Mouse (Mus musculus): ENCODE measurements at regions not wholly inside any gene's neighbourhood (a gene's known extent, or its start where the extent isn't known, plus 50 kb on each side); places are given as distances from the start of the nearest gene placed in this dataset.

DNA sequence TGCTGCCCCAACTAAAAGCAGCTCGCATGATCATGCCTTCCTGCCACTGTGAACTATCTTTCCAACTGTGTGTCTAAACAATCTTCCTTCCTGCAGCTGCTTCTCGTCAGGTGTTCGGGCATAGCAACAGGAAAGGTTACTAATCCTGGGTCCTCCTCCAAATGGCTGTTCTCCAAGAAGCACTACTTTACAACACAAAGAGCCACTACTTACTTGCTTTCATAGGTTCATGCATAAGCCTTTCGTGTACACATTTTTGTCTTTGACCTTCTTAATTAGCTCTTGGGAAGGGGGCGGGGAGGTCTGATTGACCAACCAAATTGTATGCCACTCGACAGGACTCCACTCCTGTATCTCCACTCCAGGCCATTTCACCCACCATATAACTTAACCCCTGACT is 61.4 kb upstream of the Rad23b start:
- Histone ChIP-seq H3K4me1 (ENCODE audit: control insufficient read depth, insufficient read depth, insufficient read length, low read length) (no peaks in the 10 kb centered on the region; the same call in 1 of the 2 replicates), H3K27me3 (ENCODE audit: control insufficient read depth, insufficient read depth, low read length) (no peaks in the 10 kb centered on the region), H3K4me3 (ENCODE audit: low read depth, low read length) (no peak overlapping the region), H3K36me3 (ENCODE audit: control insufficient read depth, insufficient read depth, low read length) (no peaks in the 10 kb centered on the region), H3K27ac (ENCODE audit: insufficient read depth, low read depth, low read length) (no peak overlapping the region)
- TF ChIP-seq CTCF (IDR thresholded peaks at IDR 0.05; ENCODE audit: extremely low read depth, insufficient read length, insufficient replicate concordance, low read depth, low read length), result no peak
- TF ChIP-seq POLR2A (IDR thresholded peaks at IDR 0.05; ENCODE audit: low read depth, low read length), result no peak
- 49% methylated on average over 6 of the region's 6 CpGs for WGBS

DNA sequence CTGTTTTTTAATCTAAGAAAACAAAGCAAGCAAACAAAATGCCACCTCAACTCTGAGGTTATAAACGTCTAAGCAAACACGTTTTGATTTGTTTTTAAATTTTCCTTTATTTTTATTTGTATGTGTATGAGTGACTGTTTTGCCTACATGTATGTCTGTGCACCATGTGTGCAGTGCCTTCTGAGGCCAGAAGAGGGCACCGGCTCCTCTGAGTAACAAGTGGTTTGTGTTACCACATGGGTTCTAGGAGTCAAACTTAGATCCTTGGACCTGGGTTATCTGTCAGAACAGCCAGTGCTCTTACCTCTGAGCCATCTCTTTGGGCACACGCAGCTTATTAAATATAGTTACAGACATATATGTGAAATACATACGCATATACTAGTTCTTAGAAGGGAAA is 57.6 kb upstream of the Rad23b start:
- 85% methylated on average over 5 of the region's 5 CpGs for WGBS
- no peak overlapping the region for H3K27ac ChIP-seq (ENCODE audit: insufficient read depth, low read depth, low read length)
- no peaks in the 10 kb centered on the region; the same call in 1 of the 2 replicates for H3K4me1 ChIP-seq (ENCODE audit: control insufficient read depth, insufficient read depth, insufficient read length, low read length)
- H3K27me3 ChIP-seq (ENCODE audit: control insufficient read depth, insufficient read depth, low read length), result peaks cover 5% of the 10 kb centered on the region; the same call in 1 of the 2 replicates
- no peaks in the 10 kb centered on the region for H3K36me3 ChIP-seq (ENCODE audit: control insufficient read depth, insufficient read depth, low read length)
- TF ChIP-seq CTCF (IDR thresholded peaks at IDR 0.05; ENCODE audit: extremely low read depth, insufficient read length, insufficient replicate concordance, low read depth, low read length) (peak; percentile 40; the same call in 1 of the 2 replicates), POLR2A (IDR thresholded peaks at IDR 0.05; ENCODE audit: low read depth, low read length) (no peak)
- no peak overlapping the region for H3K4me3 ChIP-seq (ENCODE audit: low read depth, low read length)

DNA sequence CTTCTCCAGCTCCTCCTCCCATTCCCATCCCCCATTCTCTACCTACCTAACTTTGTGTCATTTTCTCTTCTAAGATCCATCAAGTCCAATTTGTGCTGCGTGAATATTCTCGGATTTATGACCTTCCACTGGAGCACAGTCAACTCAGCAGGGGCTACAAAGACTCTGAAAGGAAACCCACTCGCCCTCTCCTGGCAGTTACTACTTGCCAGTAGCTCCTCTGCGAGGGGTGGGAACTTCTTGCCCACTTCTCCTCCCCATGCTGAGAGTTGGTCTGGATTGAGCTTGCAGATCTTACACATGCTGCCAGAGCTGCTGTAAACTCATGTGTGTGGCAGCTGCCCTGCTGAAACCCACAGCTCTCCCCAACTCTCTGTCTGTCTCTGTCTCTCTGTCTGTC is 57.1 kb upstream of the Rad23b start:
- WGBS, result 67% methylated on average over 4 of the region's 4 CpGs
- Histone ChIP-seq H3K36me3 (ENCODE audit: control insufficient read depth, insufficient read depth, low read length) (no peaks in the 10 kb centered on the region), H3K4me3 (ENCODE audit: low read depth, low read length) (no peak overlapping the region), H3K27ac (ENCODE audit: insufficient read depth, low read depth, low read length) (no peak overlapping the region), H3K4me1 (ENCODE audit: control insufficient read depth, insufficient read depth, insufficient read length, low read length) (no peaks in the 10 kb centered on the region; the same call in 1 of the 2 replicates), H3K27me3 (ENCODE audit: control insufficient read depth, insufficient read depth, low read length) (peaks cover 5% of the 10 kb centered on the region; the same call in 1 of the 2 replicates)
- TF ChIP-seq CTCF (IDR thresholded peaks at IDR 0.05; ENCODE audit: extremely low read depth, insufficient read length, insufficient replicate concordance, low read depth, low read length) (no peak), POLR2A (IDR thresholded peaks at IDR 0.05; ENCODE audit: low read depth, low read length) (no peak)

DNA sequence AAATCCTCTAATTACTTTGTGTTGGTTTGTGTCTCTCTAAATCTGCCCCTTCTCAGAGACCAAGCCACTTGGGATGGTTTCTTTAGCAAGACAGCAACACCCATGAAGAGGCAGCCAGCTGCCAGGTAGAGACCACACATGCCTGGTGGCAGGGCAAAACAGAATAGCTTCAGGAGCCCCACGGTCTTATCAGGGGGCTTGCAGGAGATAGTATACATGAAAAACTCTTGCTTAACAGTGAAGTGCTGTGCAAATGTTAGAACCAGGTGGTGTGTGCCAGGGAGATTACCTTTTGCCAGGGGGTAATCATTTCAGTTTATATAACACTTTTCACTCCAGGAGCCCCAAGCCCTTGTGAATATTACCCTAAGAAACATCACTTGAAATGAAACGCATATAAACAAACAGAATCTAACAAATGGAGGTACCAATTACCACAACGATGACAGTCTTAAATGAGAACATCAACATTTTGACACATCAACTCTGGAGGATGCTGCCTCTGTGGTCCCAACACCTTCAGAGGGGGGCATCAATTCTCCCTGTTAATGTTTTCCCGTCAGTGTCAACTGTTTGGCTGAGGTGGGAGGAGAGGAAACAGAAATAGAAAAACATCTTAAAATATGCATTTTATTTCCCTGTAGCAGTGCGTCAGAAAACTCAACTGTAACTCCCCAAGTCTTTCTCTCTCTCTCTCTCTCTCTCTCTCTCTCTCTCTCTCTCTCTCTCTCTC is 56.3 kb upstream of the Rad23b start:
- TF ChIP-seq POLR2A (IDR thresholded peaks at IDR 0.05; ENCODE audit: low read depth, low read length), result no peak
- TF ChIP-seq CTCF (IDR thresholded peaks at IDR 0.05; ENCODE audit: extremely low read depth, insufficient read length, insufficient replicate concordance, low read depth, low read length), result no peak
- Histone ChIP-seq H3K36me3 (ENCODE audit: control insufficient read depth, insufficient read depth, low read length) (no peaks in the 10 kb centered on the region), H3K4me1 (ENCODE audit: control insufficient read depth, insufficient read depth, insufficient read length, low read length) (no peaks in the 10 kb centered on the region), H3K4me3 (ENCODE audit: low read depth, low read length) (no peak overlapping the region), H3K27ac (ENCODE audit: insufficient read depth, low read depth, low read length) (no peak overlapping the region), H3K27me3 (ENCODE audit: control insufficient read depth, insufficient read depth, low read length) (peaks cover 5% of the 10 kb centered on the region; the same call in 1 of the 2 replicates)
- WGBS, result 17% methylated on average over 5 of the region's 5 CpGs

DNA sequence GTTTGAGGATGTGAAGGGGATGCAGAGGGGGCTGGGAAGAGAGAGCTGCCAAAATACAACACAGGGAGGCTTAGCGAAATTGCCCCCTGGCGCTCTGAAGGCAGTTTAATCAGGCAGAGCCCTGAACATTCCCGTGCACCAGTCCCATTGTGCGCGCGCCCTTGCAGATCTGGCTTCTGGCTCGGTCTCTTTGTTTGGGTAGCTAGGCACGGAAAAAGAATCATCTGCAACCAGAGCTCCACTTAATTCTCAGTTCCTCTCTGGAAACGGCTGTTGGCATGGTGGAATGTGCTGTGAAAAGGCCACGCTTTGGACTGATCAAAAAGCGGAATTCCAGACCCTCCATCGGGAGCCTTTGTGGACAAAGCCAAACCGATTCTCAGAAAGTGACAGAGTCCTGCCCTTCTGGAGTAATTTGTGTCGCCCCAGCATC is 55.6 kb upstream of the Rad23b start:
- no peak overlapping the region for H3K4me3 ChIP-seq (ENCODE audit: low read depth, low read length)
- H3K4me1 ChIP-seq (ENCODE audit: control insufficient read depth, insufficient read depth, insufficient read length, low read length), result no peaks in the 10 kb centered on the region
- no peaks in the 10 kb centered on the region for H3K36me3 ChIP-seq (ENCODE audit: control insufficient read depth, insufficient read depth, low read length)
- peaks cover 5% of the 10 kb centered on the region; the same call in 1 of the 2 replicates for H3K27me3 ChIP-seq (ENCODE audit: control insufficient read depth, insufficient read depth, low read length)
- TF ChIP-seq CTCF (IDR thresholded peaks at IDR 0.05; ENCODE audit: extremely low read depth, insufficient read length, insufficient replicate concordance, low read depth, low read length) (no peak), POLR2A (IDR thresholded peaks at IDR 0.05; ENCODE audit: low read depth, low read length) (no peak)
- 4% methylated on average over 14 of the region's 14 CpGs for WGBS
- no peak overlapping the region for H3K27ac ChIP-seq (ENCODE audit: insufficient read depth, low read depth, low read length)

DNA sequence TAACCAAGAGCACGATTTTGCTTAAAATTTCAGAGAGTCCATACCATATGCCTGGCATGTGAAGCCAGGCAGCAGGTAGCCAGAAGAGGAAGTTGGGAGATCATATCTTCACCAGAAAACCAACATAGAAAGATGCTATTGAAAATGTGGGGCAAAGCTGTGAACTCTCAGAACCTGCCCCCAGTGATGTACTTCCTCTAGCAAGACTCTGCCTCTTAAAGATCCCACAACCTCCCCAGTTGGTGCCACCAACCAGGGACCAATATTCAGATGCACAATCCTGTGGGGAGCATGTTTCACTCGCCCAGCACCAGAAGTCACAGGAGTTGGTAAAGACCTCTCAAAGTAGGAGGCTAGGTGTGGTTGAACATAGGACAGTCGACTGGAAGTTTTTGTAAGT is 52.0 kb upstream of the Rad23b start:
- WGBS, result 75% methylated on average over 3 of the region's 3 CpGs
- peaks cover 5% of the 10 kb centered on the region; the same call in 1 of the 2 replicates for H3K27me3 ChIP-seq (ENCODE audit: control insufficient read depth, insufficient read depth, low read length)
- no peak overlapping the region for H3K4me3 ChIP-seq (ENCODE audit: low read depth, low read length)
- no peaks in the 10 kb centered on the region for H3K4me1 ChIP-seq (ENCODE audit: control insufficient read depth, insufficient read depth, insufficient read length, low read length)
- no peak overlapping the region for H3K27ac ChIP-seq (ENCODE audit: insufficient read depth, low read depth, low read length)
- TF ChIP-seq CTCF (IDR thresholded peaks at IDR 0.05; ENCODE audit: extremely low read depth, insufficient read length, insufficient replicate concordance, low read depth, low read length) (no peak), POLR2A (IDR thresholded peaks at IDR 0.05; ENCODE audit: low read depth, low read length) (no peak)
- no peaks in the 10 kb centered on the region for H3K36me3 ChIP-seq (ENCODE audit: control insufficient read depth, insufficient read depth, low read length)

Data from small intestine, adult 2 months (tissue).